ENCODE assay signal across 17 mouse cellular contexts in the genomic region with DNA sequence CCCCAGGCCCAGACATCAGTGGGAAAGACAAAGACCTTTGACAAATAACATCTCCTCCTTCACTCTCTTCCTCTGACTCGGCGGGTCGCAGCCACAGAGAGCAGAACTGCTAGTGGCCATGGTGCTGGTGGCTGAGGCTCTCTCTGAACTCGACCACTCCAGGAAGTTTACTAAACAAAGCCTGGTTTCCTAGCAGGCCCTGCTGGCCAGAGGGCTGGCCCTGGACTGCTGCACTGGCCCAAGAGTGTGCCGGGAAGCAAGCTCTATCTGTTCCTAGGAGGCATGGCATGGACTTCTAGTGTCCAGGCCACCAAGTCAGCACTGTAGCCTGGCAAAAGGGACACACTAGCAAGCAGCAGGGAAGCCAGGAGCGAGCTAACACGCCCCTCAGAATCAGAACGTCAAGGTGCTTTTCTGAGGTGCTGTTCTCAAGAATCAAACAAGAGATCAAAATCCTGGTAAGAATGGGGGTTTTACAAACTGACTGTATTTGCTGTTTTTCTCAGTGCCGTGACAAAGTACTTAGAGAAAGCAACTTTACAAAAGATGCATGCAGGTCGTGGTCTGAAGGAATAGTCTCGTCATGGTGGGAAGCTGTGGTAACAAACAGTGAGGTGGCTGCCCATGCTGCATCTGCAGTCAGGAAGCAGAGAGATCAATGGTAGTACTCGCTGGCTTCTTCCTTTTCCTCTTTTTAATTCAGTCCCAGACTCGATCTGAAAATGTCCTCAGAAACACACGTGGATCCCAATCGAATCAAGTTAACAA. TPM values are rescaled to one million over a fixed set of nuclear protein-coding genes. Genes with fewer than 3 reads are reported as not detected.
DNase-seq lines count a peak whose midpoint lies in the region; ATAC-seq and TF ChIP-seq lines count a peak whose summit lies in the region.
"Had no signal": no experiment of that assay in that cellular context is flagged by ENCODE, and none has a peak within 500 bp of the region (broad histone marks: within the 10 kb centered on the region; RNA-seq: fewer than 3 reads in every experiment).

No protein-coding gene starts in this region.

- H3K79me2 ChIP-seq in heart, adult 2 months (replicated peaks; ENCODE audit: control insufficient read depth, insufficient read depth, low read length) = no peaks in the 10 kb centered on the region

- 41% methylated on average over 15 of the region's 15 CpGs for WGBS in heart, adult 2 months
- 64% methylated on average over 15 of the region's 15 CpGs for WGBS in heart, embryonic 12.5 days
- WGBS in small intestine, adult 2 months = 64% methylated on average over 15 of the region's 15 CpGs

- no peak overlapping the region for H3K4me2 ChIP-seq in heart, embryonic 12.5 days
- H3K4me2 ChIP-seq: embryonic facial prominence, embryonic 12.5 days; hindbrain, embryonic 15.5 days; liver, embryonic 12.5 days had no signal

- no peaks in the 10 kb centered on the region for H3K9me3 ChIP-seq in heart, embryonic 12.5 days (replicated peaks)
- H3K9me3 ChIP-seq: embryonic facial prominence, embryonic 12.5 days; hindbrain, embryonic 15.5 days; liver, embryonic 12.5 days had no signal

- no peak for ATAC-seq in heart, embryonic 12.5 days (ENCODE audit: insufficient number of reproducible peaks, low FRiP score)
- peak; percentile 71 to 83 for ATAC-seq in hematopoietic stem cell, adult 5-6 weeks (replicated peaks in 1 of 2; ENCODE audit: insufficient read depth in 1 of 2, low FRiP score in 2 of 2, low TSS enrichment in 1 of 2, low read depth in 1 of 2, poor library complexity in 2 of 2, severe bottlenecking in 2 of 2)
- ATAC-seq in frontal cortex, adult (ENCODE audit: low TSS enrichment) = no peak
- ATAC-seq: liver, embryonic 12.5 days had no signal

- H3K4me1 ChIP-seq in heart, adult 2 months (ENCODE audit: control insufficient read depth, insufficient read depth, low read length) = peaks cover 17% of the 10 kb centered on the region; the same call in 1 of the 2 replicates
- H3K4me1 ChIP-seq in heart, embryonic 12.5 days (replicated peaks) = peaks cover 22% of the 10 kb centered on the region
- H3K4me1 ChIP-seq in small intestine, adult 2 months (ENCODE audit: control insufficient read depth, insufficient read depth, insufficient read length, low read length) = peaks cover 10% of the 10 kb centered on the region
- H3K4me1 ChIP-seq: embryonic facial prominence, embryonic 12.5 days had no signal

- TF ChIP-seq POLR2A in heart, adult 2 months (IDR thresholded peaks at IDR 0.05; ENCODE audit: insufficient read depth, low read depth, low read length) = no peak
- TF ChIP-seq POLR2A in small intestine, adult 2 months (IDR thresholded peaks at IDR 0.05; ENCODE audit: low read depth, low read length) = no peak

- peak; percentile 52 to 61 for DNase-seq in heart, adult 2 months
- DNase-seq in lung, postnatal 36 days = peak; percentile 41
- no peak for DNase-seq in lung, postnatal 14 days
- no peak for DNase-seq in ovary, adult 18-20 months (ENCODE audit: low spot score)
- DNase-seq: cerebellum, postnatal 36 days; kidney, adult 8-10 months; kidney, postnatal 36 days; left cerebral cortex, postnatal 4 days; retina, postnatal 1 day had no signal

- TF ChIP-seq EP300 in heart, adult 2 months (IDR thresholded peaks at IDR 0.05; ENCODE audit: insufficient read depth, low read depth, low read length) = no peak

- no peak overlapping the region for H3K9ac ChIP-seq in heart, adult 2 months (ENCODE audit: low read depth, low read length)
- no peak overlapping the region for H3K9ac ChIP-seq in heart, embryonic 12.5 days
- H3K9ac ChIP-seq: embryonic facial prominence, embryonic 12.5 days; hindbrain, embryonic 15.5 days; liver, embryonic 12.5 days had no signal

- TF ChIP-seq CTCF in heart, adult 2 months (IDR thresholded peaks at IDR 0.05) = peak; percentile 33; the same call in 1 of the 2 replicates
- TF ChIP-seq CTCF in small intestine, adult 2 months (IDR thresholded peaks at IDR 0.05; ENCODE audit: extremely low read depth, insufficient read length, insufficient replicate concordance, low read depth, low read length) = no peak

- no peaks in the 10 kb centered on the region for H3K27me3 ChIP-seq in heart, adult 2 months (ENCODE audit: control insufficient read depth, insufficient read depth, low read length)
- peaks cover 18% of the 10 kb centered on the region for H3K27me3 ChIP-seq in heart, embryonic 12.5 days (replicated peaks)
- no peaks in the 10 kb centered on the region for H3K27me3 ChIP-seq in small intestine, adult 2 months (ENCODE audit: control insufficient read depth, insufficient read depth, low read length)
- H3K27me3 ChIP-seq: CH12.LX; embryonic facial prominence, embryonic 12.5 days; hindbrain, embryonic 15.5 days; liver, embryonic 12.5 days had no signal

- intact Hi-C loops in heart, adult 2 months (cut with DNase I) = loop anchor here (2.0 kb wide), 2 partner anchors 15 to 19 kb away; no protein-coding TSS in a partner anchor

- H3K27ac ChIP-seq in heart, adult 2 months = no peak overlapping the region
- H3K27ac ChIP-seq in heart, embryonic 12.5 days (ENCODE audit: poor library complexity, severe bottlenecking) = no peak overlapping the region
- peak overlapping the region; percentile 24; the same call in 1 of the 2 replicates for H3K27ac ChIP-seq in small intestine, adult 2 months (ENCODE audit: insufficient read depth, low read depth, low read length)
- H3K27ac ChIP-seq: embryonic facial prominence, embryonic 12.5 days; hindbrain, embryonic 15.5 days; liver, embryonic 12.5 days had no signal

- no peaks in the 10 kb centered on the region for H3K36me3 ChIP-seq in heart, adult 2 months (ENCODE audit: control insufficient read depth, insufficient read depth, low read length)
- H3K36me3 ChIP-seq in heart, embryonic 12.5 days = no peaks in the 10 kb centered on the region
- H3K36me3 ChIP-seq in small intestine, adult 2 months (ENCODE audit: control insufficient read depth, insufficient read depth, low read length) = peaks cover 16% of the 10 kb centered on the region
- H3K36me3 ChIP-seq: embryonic facial prominence, embryonic 12.5 days; hindbrain, embryonic 15.5 days had no signal

- no peak overlapping the region for H3K4me3 ChIP-seq in heart, adult 2 months
- no peak overlapping the region for H3K4me3 ChIP-seq in heart, embryonic 12.5 days
- no peak overlapping the region for H3K4me3 ChIP-seq in small intestine, adult 2 months (ENCODE audit: low read depth, low read length)
- H3K4me3 ChIP-seq: embryonic facial prominence, embryonic 12.5 days; hindbrain, embryonic 15.5 days; liver, embryonic 12.5 days had no signal

RNA-seq across cellular contexts. Expression of a gene that starts 50.7 kb away (rescaled TPM):
- 1 to 10 TPM; 3.6 to 5.2 TPM for total RNA-seq in heart, adult 2 months (2021)
- polyA plus RNA-seq in heart, adult 2 months (2012; rRNA removed) = 4.1 and 5.4 TPM in 2 replicates
- polyA plus RNA-seq in heart, embryonic 12.5 days (2016; fragmentation: Nextera tagmentation; extraction: Ambion mirVana) = 2.0 and 2.3 TPM in 2 replicates
- total RNA-seq in hematopoietic stem cell, adult 5-6 weeks (2017) = 78.5 and 81.7 TPM in 2 replicates
- 10.2 and 11.7 TPM in 2 replicates for polyA plus RNA-seq in small intestine, adult 2 months (2012; rRNA removed)

Comparison
In these comparisons a context has a peak if more than half of its experiments do, and no peak if none do; other contexts are left out.
1. DNase-seq: peak in heart, adult 2 months (2 of 2) and lung, postnatal 36 days (single experiment); none in lung, postnatal 14 days (single experiment) and ovary, adult 18-20 months (single experiment).
2. ATAC-seq: peak in hematopoietic stem cell, adult 5-6 weeks (2 of 2); none in heart, embryonic 12.5 days (single experiment) and frontal cortex, adult (single experiment).